Mouse (Mus musculus): ENCODE data around the gene Pip5k1b.

Gene Pip5k1b

GRCm38 (mm10) chr19:24542293-24542675 lies 13.4 kb downstream of the Pip5k1b start:
- DNase-seq: no peak

- no peak for DNase-seq
Observed at GRCm38 (mm10) chr19:24541669-24542292, 13.9 kb downstream of the Pip5k1b start.

- DNase-seq: no peak
Observed at GRCm38 (mm10) chr19:24540952-24541668, 14.6 kb downstream of the Pip5k1b start.

GRCm38 (mm10) chr19:24539041-24539440 lies 16.6 kb downstream of the Pip5k1b start:
- DNase-seq: no peak

GRCm38 (mm10) chr19:24538181-24538580 lies 17.5 kb downstream of the Pip5k1b start:
- no peak for DNase-seq

DNA sequence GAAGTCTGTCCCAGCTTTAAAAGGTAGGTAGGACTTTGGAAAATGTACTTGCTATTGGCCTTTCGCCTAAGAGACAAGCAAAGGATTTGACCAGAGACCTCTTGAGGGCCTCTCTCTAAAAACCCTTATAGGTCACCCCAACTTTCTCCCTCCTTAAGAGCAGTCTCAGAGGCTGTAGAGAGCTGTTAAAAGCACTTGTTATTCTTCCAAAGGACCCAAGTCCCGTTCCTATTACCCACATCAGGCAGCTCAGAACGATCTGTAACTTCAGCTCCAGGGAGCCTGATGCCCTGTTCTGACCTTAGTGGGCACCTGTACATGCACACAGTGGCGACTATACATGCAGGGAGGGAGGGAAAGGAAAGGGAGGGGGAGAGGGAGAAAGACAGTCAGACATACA lies 18.0 kb downstream of the Pip5k1b start:
- DNase-seq: no peak

GRCm38 (mm10) chr19:24536920-24537319 lies 18.8 kb downstream of the Pip5k1b start:
- DNase-seq: no peak

DNA sequence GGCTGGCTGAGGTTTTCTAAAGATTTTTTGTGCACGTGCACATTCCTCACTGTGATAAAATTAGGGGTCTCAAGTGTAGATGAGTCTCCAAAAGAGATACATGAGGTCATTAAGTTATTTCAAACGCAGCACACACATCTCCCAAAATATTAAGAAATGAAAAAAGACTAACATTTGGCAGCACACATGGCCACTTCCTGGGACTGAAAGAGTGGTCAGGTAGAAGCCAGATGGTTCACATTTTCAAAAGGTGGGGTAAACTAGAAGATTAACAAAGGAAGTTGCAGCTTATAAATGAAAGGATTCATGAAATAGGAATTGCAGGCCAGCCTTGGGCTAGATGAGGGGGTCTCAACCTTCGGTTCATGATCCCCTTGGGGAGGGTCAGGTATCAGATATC lies 19.4 kb downstream of the Pip5k1b start:
- no peak for DNase-seq

GRCm38 (mm10) chr19:24535161-24535560 lies 20.5 kb downstream of the Pip5k1b start:
- no peak for DNase-seq

GRCm38 (mm10) chr19:24534733-24535132 lies 20.9 kb downstream of the Pip5k1b start:
- DNase-seq: no peak

- DNase-seq: no peak
Observed at GRCm38 (mm10) chr19:24528910-24529561, 26.6 kb downstream of the Pip5k1b start.

DNA sequence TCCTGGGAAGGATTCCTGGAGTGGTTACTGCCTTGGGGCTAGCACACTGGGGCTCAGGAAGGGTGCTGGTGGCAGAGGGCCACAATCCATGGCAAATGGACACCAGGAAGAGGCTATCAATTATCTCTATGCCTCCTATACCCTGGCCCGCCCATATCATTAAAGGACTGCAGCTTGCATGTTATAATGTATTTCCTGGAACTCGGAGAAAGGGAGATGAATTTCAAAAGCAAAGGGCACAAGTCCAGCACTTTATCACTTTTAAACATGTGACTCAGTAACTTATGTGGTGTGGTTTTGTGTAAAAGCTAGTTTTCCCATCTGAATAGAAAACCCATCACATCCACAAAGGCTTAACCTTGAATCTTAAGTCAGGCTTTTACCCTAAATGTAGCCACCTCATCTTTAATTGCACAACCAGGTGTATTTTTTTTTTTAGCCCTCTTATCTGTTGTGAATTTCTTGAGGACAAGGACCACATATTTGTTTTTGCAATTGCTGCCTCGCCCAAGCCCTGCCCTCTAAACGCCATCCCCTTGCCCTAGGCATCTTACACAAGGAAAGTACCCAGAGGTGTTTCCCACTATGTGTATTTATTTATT lies 27.4 kb downstream of the Pip5k1b start:
- no peak for DNase-seq

DNA sequence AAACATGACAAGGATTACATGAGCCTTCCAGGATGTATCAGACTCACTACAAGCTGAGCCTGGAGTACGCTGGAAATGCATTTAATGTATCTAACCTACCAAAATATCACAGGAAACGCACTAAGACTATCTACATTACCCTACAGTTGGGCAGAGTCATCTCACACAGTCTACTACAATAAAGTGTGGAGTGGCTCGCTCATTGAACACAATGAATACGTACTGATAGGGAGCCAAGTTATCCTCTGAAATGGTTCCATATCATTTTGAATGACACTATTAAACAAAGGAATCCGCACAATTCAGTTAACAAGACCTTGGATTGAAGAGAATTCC lies 28.1 kb downstream of the Pip5k1b start:
- no peak for DNase-seq

GRCm38 (mm10) chr19:24526731-24527612 lies 28.7 kb downstream of the Pip5k1b start:
- DNase-seq: no peak

DNA sequence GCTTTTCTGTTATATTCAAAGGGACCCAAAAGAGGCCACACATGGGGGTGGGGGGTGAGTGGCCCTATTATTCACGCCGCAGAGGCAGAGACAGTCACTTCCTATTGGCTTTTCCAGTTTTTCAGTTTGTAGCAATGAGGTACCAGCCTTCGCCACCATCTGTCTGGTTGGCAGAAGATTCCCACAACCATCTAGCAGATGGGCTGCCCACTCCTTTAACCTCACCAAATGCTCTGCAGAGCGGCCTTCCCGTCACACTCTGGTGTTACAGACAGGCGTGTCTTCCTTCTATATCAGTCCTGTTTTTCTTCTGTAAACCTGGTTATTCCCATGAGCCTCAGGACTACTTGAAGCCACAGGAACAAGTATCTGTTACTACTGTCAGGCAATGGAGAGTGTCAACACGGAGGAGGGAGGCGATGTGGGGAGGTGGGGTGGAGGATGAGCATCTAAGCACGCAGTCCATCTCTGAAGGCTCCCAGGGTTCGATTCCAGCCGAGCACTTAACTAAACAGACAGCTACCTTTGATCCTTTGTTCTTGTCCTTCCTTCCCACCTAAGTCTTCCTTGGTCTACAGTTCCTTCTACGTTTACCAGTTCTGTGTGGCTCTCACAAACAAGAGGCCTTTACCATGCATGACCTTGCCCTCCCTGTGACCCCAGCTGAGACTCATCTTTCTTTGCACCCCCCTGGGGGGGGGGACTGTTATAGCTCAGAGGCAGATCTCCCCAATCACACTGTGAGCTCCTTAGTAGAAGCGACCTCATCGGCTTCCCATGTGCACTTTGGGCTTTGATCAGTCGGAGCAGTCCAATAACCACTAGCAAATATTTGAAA lies 32.0 kb downstream of the Pip5k1b start:
- DNase-seq: no peak

- DNase-seq: no peak
Observed at GRCm38 (mm10) chr19:24521997-24522396, 33.7 kb downstream of the Pip5k1b start.

- no peak for DNase-seq
Observed at GRCm38 (mm10) chr19:24521146-24521545, 34.5 kb downstream of the Pip5k1b start.

GRCm38 (mm10) chr19:24519732-24520409 lies 35.8 kb downstream of the Pip5k1b start:
- DNase-seq: no peak

DNA sequence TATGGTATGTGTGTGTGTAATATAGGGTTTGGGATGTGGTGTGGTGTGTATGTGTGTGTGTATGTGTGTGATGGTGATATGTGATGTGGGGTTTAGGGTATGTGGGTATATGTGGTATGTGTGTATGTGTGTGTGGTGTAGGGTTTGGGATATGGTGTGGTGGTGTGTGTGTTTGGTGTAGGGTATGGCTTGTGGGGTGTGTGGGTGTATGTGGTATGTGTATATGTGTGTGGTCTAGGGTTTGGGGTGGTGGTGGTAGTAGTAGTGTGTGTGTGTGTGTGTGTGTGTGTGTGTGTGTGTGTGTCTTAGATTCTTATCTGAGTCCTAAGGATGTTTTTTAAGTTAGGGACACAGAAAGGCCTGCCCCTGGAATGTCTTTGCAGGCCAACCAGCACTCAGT lies 37.3 kb downstream of the Pip5k1b start:
- DNase-seq: no peak

GRCm38 (mm10) chr19:24517057-24517456 lies 38.6 kb downstream of the Pip5k1b start:
- no peak for DNase-seq

GRCm38 (mm10) chr19:24515941-24516340 lies 39.7 kb downstream of the Pip5k1b start:
- DNase-seq: no peak
